Mouse (Mus musculus): Measurements from ENCODE around the gene Olfr1440.

- TF ChIP-seq POLR2A (IDR thresholded peaks at IDR 0.05; ENCODE audit: extremely low read depth, insufficient read depth, low read length) (no peak), CTCF (IDR thresholded peaks at IDR 0.05; ENCODE audit: low read depth, low read length) (peak; percentile 33)
Observed at GRCm38 (mm10) chr19:12433033-12433432, 46.0 kb downstream of the Olfr1440 start.
